ENCODE assay signal across 8 mouse cellular contexts in the genomic region with DNA sequence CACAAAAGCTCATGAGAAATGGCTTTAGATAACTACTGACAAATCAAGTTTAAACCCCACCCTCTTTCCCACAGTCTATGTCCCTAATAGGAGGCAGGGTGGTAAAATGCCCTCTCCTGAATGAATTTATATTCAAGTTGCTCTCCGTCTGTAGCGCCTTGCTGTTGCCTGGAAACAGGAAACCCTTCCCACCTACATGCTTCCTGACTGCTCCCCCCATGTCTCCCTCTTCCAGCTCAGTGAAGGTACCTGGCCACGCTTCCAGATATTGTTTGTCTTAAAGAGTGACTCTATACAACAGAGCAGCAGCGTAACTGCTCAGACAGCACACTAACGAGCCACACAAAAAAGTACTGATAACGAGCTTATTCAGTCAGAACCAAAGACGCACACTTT. TPM values are rescaled to one million over a fixed set of nuclear protein-coding genes. Genes with fewer than 3 reads are reported as not detected.
DNase-seq lines count a peak whose midpoint lies in the region; ATAC-seq and TF ChIP-seq lines count a peak whose summit lies in the region.

No protein-coding gene starts in this region.

- no peaks in the 10 kb centered on the region for H3K36me3 ChIP-seq in kidney, postnatal 0 days (ENCODE audit: insufficient read depth, low read length)
- H3K36me3 ChIP-seq in forebrain, embryonic 12.5 days (replicated peaks), result no peaks in the 10 kb centered on the region
- no peaks in the 10 kb centered on the region for H3K36me3 ChIP-seq in intestine, postnatal 0 days (ENCODE audit: control insufficient read depth, insufficient read depth)
- H3K36me3 ChIP-seq in midbrain, embryonic 11.5 days (ENCODE audit: control insufficient read depth, insufficient read depth, low read length), result no peaks in the 10 kb centered on the region

- TF ChIP-seq CTCF in kidney, postnatal 0 days (IDR thresholded peaks at IDR 0.05; ENCODE audit: low read depth), result no peak
- no peak for TF ChIP-seq CTCF in intestine, postnatal 0 days (IDR thresholded peaks at IDR 0.05; ENCODE audit: low read depth)

- H3K9me3 ChIP-seq in kidney, postnatal 0 days (replicated peaks; ENCODE audit: low read length), result no peaks in the 10 kb centered on the region
- no peaks in the 10 kb centered on the region for H3K9me3 ChIP-seq in forebrain, embryonic 12.5 days
- no peaks in the 10 kb centered on the region for H3K9me3 ChIP-seq in intestine, postnatal 0 days (ENCODE audit: control insufficient read depth)
- H3K9me3 ChIP-seq in midbrain, embryonic 11.5 days (ENCODE audit: control insufficient read depth, low read length), result no peaks in the 10 kb centered on the region

- H3K27ac ChIP-seq in kidney, postnatal 0 days, result no peak overlapping the region
- no peak overlapping the region for H3K27ac ChIP-seq in forebrain, embryonic 12.5 days
- no peak overlapping the region for H3K27ac ChIP-seq in intestine, postnatal 0 days (ENCODE audit: low read depth, low read length)
- H3K27ac ChIP-seq in midbrain, embryonic 11.5 days (ENCODE audit: low read depth, low read length), result no peak overlapping the region

- H3K27me3 ChIP-seq in kidney, postnatal 0 days (ENCODE audit: insufficient read depth, low read length), result no peaks in the 10 kb centered on the region
- no peaks in the 10 kb centered on the region for H3K27me3 ChIP-seq in forebrain, embryonic 12.5 days
- no peaks in the 10 kb centered on the region for H3K27me3 ChIP-seq in intestine, postnatal 0 days (replicated peaks; ENCODE audit: control insufficient read depth, insufficient read depth, low read length)
- H3K27me3 ChIP-seq in midbrain, embryonic 11.5 days (ENCODE audit: control insufficient read depth, insufficient read depth, low read length), result no peaks in the 10 kb centered on the region

- H3K4me1 ChIP-seq in kidney, postnatal 0 days (replicated peaks; ENCODE audit: insufficient read depth, low read length), result peaks cover 5% of the 10 kb centered on the region; the same call in 1 of the 2 replicates
- H3K4me1 ChIP-seq in forebrain, embryonic 12.5 days, result peaks cover 22% of the 10 kb centered on the region
- H3K4me1 ChIP-seq in intestine, postnatal 0 days (replicated peaks; ENCODE audit: control insufficient read depth, insufficient read depth, low read length), result no peaks in the 10 kb centered on the region
- peaks cover 10% of the 10 kb centered on the region for H3K4me1 ChIP-seq in midbrain, embryonic 11.5 days (ENCODE audit: control insufficient read depth, insufficient read depth, low read length)

- H3K4me3 ChIP-seq in kidney, postnatal 0 days (replicated peaks; ENCODE audit: low read depth, low read length), result no peak overlapping the region
- peak overlapping the region; percentile 2 for H3K4me3 ChIP-seq in forebrain, embryonic 12.5 days (replicated peaks)
- H3K4me3 ChIP-seq in intestine, postnatal 0 days (ENCODE audit: low read depth, low read length), result no peak overlapping the region
- no peak overlapping the region for H3K4me3 ChIP-seq in midbrain, embryonic 11.5 days (ENCODE audit: low read depth, low read length)

- peak; percentile 32 for DNase-seq in kidney, postnatal 0 days (ENCODE audit: low spot score)
- DNase-seq in kidney, adult 11 months, result no peak
- DNase-seq in midbrain, embryonic 11.5 days (ENCODE audit: low spot score, missing footprints), result peak; percentile 85
- DNase-seq in gastrocnemius, adult 8-10 months (ENCODE audit: low spot score in 2 of 2), result no peak
- no peak for DNase-seq in adrenal gland, adult (ENCODE audit: inconsistent age in 2 of 2, low spot score in 1 of 2)

- peak overlapping the region; percentile 51 for H3K4me2 ChIP-seq in kidney, postnatal 0 days (ENCODE audit: low read length)
- peak overlapping the region; percentile 45 for H3K4me2 ChIP-seq in forebrain, embryonic 12.5 days
- H3K4me2 ChIP-seq in intestine, postnatal 0 days (replicated peaks; ENCODE audit: low read depth), result peak overlapping the region; percentile 25
- peak overlapping the region; percentile 22; the same call in 1 of the 2 replicates for H3K4me2 ChIP-seq in midbrain, embryonic 11.5 days

- WGBS in kidney, postnatal 0 days, result 29% methylated on average over 7 of the region's 7 CpGs
- WGBS in forebrain, embryonic 12.5 days, result 10% methylated on average over 7 of the region's 7 CpGs
- WGBS in intestine, postnatal 0 days, result 52% methylated on average over 7 of the region's 7 CpGs
- 35% methylated on average over 7 of the region's 7 CpGs for WGBS in midbrain, embryonic 11.5 days

- no peak for ATAC-seq in kidney, postnatal 0 days (replicated peaks; ENCODE audit: low FRiP score, low read depth)
- ATAC-seq in forebrain, embryonic 12.5 days (ENCODE audit: low FRiP score), result peak; percentile 42; the same call in 1 of the 2 replicates
- no peak for ATAC-seq in intestine, postnatal 0 days
- peak; percentile 69 for ATAC-seq in midbrain, embryonic 11.5 days (ENCODE audit: low FRiP score)
- no peak for ATAC-seq in megakaryocyte progenitor cell, adult 5-6 weeks (replicated peaks; ENCODE audit: poor library complexity)

- H3K9ac ChIP-seq in kidney, postnatal 0 days (ENCODE audit: low read depth, low read length), result no peak overlapping the region
- no peak overlapping the region for H3K9ac ChIP-seq in forebrain, embryonic 12.5 days
- H3K9ac ChIP-seq in intestine, postnatal 0 days (ENCODE audit: low read depth, low read length), result no peak overlapping the region
- H3K9ac ChIP-seq in midbrain, embryonic 11.5 days (ENCODE audit: low read length), result no peak overlapping the region

RNA-seq across cellular contexts. Expression of a gene that starts 50.8 kb away (rescaled TPM):
- 25.5 and 36.0 TPM in 2 replicates for polyA plus RNA-seq in kidney, postnatal 0 days (2015; fragmentation: Nextera tagmentation; extraction: Ambion mirVana)
- polyA plus RNA-seq in forebrain, embryonic 12.5 days (2016; fragmentation: Nextera tagmentation; extraction: Ambion mirVana), result 40.7 and 43.3 TPM in 2 replicates
- polyA plus RNA-seq in intestine, postnatal 0 days (2015; fragmentation: Nextera tagmentation; extraction: Ambion mirVana), result 14.6 and 17.8 TPM in 2 replicates
- polyA plus RNA-seq in midbrain, embryonic 11.5 days (2014; fragmentation: Nextera tagmentation; extraction: Ambion mirVana), result 23.8 and 30.1 TPM in 2 replicates
- total RNA-seq in megakaryocyte progenitor cell, adult 5-6 weeks (2015), result 22.9 and 27.6 TPM in 2 replicates
- 20.9 and 33.1 TPM in 2 replicates for total RNA-seq in megakaryocyte progenitor cell, adult 5-6 weeks (2017)
- 10 to 100 TPM in 1 of 4 experiments, 1 to 10 TPM in 3; 8.5 to 11.6 (median 9.0) TPM for total RNA-seq in gastrocnemius, adult 8-10 months (2022)

Comparison
In these comparisons a context has a peak if more than half of its experiments do, and no peak if none do; other contexts are left out.
1. DNase-seq: peak in kidney, postnatal 0 days (single experiment) and midbrain, embryonic 11.5 days (single experiment); none in kidney, adult 11 months (single experiment), gastrocnemius, adult 8-10 months (0 of 2) and adrenal gland, adult (0 of 2).
2. ATAC-seq: peak in forebrain, embryonic 12.5 days (single experiment) and midbrain, embryonic 11.5 days (single experiment); none in kidney, postnatal 0 days (single experiment), intestine, postnatal 0 days (single experiment) and megakaryocyte progenitor cell, adult 5-6 weeks (single experiment).
3. Peak in every context shown above with its lines, with median percentiles within 50 percentile points of each other: H3K4me2 ChIP-seq.